Comparison of ENCODE assay signal across 16 mouse cellular contexts in the genomic region with DNA sequence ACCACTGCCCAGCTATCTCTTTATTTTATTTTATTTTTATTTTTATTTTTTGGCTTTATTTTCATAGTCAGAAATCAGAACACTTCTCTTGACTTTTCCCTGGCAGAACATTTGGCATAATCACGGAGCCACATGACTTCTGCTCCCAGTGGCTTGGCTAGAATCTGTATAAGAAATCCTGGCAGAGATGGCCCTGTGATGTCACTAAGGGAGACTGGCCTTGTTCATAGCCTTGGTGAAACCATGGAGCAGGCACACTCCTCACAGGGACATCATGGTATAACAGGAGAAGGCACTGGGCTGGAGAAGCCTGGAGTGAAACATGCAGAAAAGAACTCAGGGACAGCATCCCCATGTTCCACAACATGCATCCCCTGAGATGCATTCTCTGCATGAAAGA. TPM values are rescaled to one million over a fixed set of nuclear protein-coding genes. Genes with fewer than 3 reads are reported as not detected.
DNase-seq lines count a peak whose midpoint lies in the region.
"Had no signal": no experiment of that assay in that cellular context is flagged by ENCODE, and none has a peak within 500 bp of the region (broad histone marks: within the 10 kb centered on the region; RNA-seq: fewer than 3 reads in every experiment).

No protein-coding gene starts in this region.

- DNase-seq in adrenal gland, adult 8-10 months: peak; percentile 67
- DNase-seq in adrenal gland, postnatal 4 days (ENCODE audit: low spot score in 2 of 2): no peak
- peak; percentile 54 for DNase-seq in adrenal gland, postnatal 10 days
- DNase-seq in adrenal gland, postnatal 36 days: peak; percentile 65 to 67
- no peak for DNase-seq in MN1 (ENCODE audit: low spot score)
- DNase-seq in lung, postnatal 10 days: no peak
- DNase-seq: cerebellum, adult 11-12 months; cerebellum, adult 8-10 months; cerebellum, postnatal 14 days; gastrocnemius, postnatal 10 days; gastrocnemius, postnatal 36 days; heart, adult 2 months; heart, postnatal 14 days; heart, postnatal 4 days; kidney, adult 2 months had no signal

RNA-seq across cellular contexts. Expression of gene Ablim2, which starts 7.7 kb away (rescaled TPM):
- total RNA-seq in adrenal gland, adult 8-10 months (2022): 10 to 100 TPM in 2 of 4 experiments, 1 to 10 TPM in 2; 4.4 to 21.5 (median 11.4) TPM
- 1 to 10 TPM; 6.0 to 7.3 TPM for total RNA-seq in adrenal gland, postnatal 4 days (2021)
- 1 to 10 TPM; 4.0 to 8.9 TPM for total RNA-seq in adrenal gland, postnatal 10 days (2021)
- 1 to 10 TPM; 6.2 to 8.5 TPM for total RNA-seq in adrenal gland, postnatal 36 days (2021)
- total RNA-seq: MEL had no signal

RNA-seq across cellular contexts. Expression of gene Sh3tc1, which starts 10.2 kb away (rescaled TPM):
- total RNA-seq in adrenal gland, adult 8-10 months (2022): 10 to 100 TPM; 34.2 to 35.9 (median 35.1) TPM
- 10 to 100 TPM; 12.6 to 21.4 TPM for total RNA-seq in adrenal gland, postnatal 4 days (2021)
- total RNA-seq in adrenal gland, postnatal 10 days (2021): 10 to 100 TPM in 1 of 2 experiments, 1 to 10 TPM in 1; 9.5 to 17.6 TPM
- total RNA-seq in adrenal gland, postnatal 36 days (2021): 10 to 100 TPM; 16.8 to 24.0 TPM
- total RNA-seq: MEL had no signal

Comparison
In these comparisons a context has a peak if more than half of its experiments do, and no peak if none do; other contexts are left out.
1. DNase-seq: peak in adrenal gland, adult 8-10 months (single experiment), adrenal gland, postnatal 10 days (single experiment) and adrenal gland, postnatal 36 days (2 of 2); none in adrenal gland, postnatal 4 days (0 of 2), MN1 (single experiment) and lung, postnatal 10 days (single experiment).